Mouse (Mus musculus) limb, embryonic 15.5 days (tissue): ENCODE results near the gene Kank1. TPM values are rescaled to one million over a fixed set of nuclear protein-coding genes. Genes with fewer than 3 reads are reported as not detected.

ENCODE experiments used
- ATAC-seq: fragments of 200-750 bp; cut with Nextera tagmentation; 2 replicates; pipeline ENCODE4 v1.8.0; 2017; ENCODE audit warnings: low read depth, moderate TSS enrichment; ENCODE audit not compliant: insufficient number of reproducible peaks, low FRiP score, low TSS enrichment
- H3K27ac ChIP-seq: fragments of 300-500 bp; sonication (generic); 2 replicates; pipeline ENCODE4 v1.5.1; 2015; ENCODE audit warnings: moderate library complexity, mild to moderate bottlenecking, inconsistent platforms
- H3K27me3 ChIP-seq: fragments of 300-500 bp; sonication (generic); 2 replicates; pipeline ENCODE4 v1.6.1; 2015; ENCODE audit warnings: inconsistent platforms
- H3K36me3 ChIP-seq: fragments of 300-500 bp; sonication (generic); 2 replicates; pipeline ENCODE4 v1.6.1; 2015; ENCODE audit warnings: inconsistent platforms
- H3K4me1 ChIP-seq: fragments of 300-500 bp; sonication (generic); 2 replicates; pipeline ENCODE4 v1.6.1; 2015; ENCODE audit warnings: inconsistent platforms
- H3K4me2 ChIP-seq: fragments of 300-500 bp; sonication (generic); 2 replicates; pipeline ENCODE4 v1.6.1; 2015; ENCODE audit warnings: mild to moderate bottlenecking, inconsistent platforms
- H3K4me3 ChIP-seq: fragments of 300-500 bp; sonication (generic); 2 replicates; pipeline ENCODE4 v1.5.1; 2015; ENCODE audit warnings: mild to moderate bottlenecking, inconsistent platforms
- H3K9ac ChIP-seq: fragments of 300-500 bp; sonication (generic); 2 replicates; pipeline ENCODE4 v1.6.1; 2015; ENCODE audit warnings: inconsistent platforms
- H3K9me3 ChIP-seq: fragments of 300-500 bp; sonication (generic); 2 replicates; pipeline ENCODE4 v1.6.1; 2016; ENCODE audit warnings: inconsistent platforms
- WGBS: fragments of 180-500 bp; shearing (Covaris S2); methylation state at CpG from one replicate; pipeline ENCODE4 v1.1.7; 2015; 5-methylcytosine and 5-hydroxymethylcytosine counted together
- polyA plus RNA-seq: library from polyadenylated mRNA; unstranded; fragments of >200 nt; fragmentation: Nextera tagmentation; extraction: Ambion mirVana; gene quantifications from 2 replicates; pipeline ENCODE4 v1.2.1, GENCODE M21; 2015

Kank1 gene
- 43.3 and 44.2 TPM in 2 replicates for polyA plus RNA-seq

DNA sequence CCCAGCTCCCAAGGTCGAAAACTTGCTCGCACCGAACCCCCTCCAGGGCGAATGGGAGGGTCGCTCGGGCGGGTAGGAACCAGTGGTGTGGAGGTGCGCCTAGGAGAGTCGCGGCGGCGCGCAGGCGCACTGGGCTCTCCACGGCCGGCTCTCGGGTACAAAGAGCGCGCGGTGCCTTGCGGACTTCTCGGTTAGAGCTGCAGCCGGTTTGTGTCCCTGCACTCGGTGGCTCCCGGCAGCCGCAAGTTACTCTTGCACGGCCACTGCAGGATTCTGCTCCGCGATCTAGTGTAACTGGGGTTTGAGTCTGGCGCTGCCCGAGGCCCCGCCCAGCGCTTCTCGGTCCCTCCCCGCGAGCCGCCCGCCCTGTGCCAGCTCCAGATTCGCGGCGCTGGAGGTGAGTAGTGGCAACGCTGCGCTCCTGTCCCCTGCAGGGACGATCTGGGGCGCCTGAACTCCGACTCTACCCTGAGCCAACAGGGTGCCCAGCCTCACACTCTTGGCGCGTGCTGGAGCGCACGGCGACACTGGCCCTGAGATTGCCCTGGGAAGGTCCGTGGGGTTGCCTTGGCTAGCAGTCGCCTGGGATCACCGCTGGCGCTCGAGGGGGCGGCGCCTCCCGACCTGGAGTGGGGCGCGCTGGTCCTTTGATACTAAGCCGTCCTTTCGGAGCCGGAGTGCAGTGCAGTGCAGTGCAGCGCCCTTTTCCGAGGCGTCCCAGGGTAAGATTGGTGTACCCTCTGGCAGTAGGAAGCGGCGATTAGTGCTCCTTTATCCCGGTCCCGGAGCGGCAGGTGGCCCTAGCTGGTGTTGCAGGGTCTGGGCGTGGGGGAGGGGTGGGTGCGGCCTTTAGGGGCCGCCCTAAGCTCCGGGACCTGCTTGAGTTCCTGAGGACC is at the start of gene Kank1:
TSS of gene Kank1 (plus strand) at position 380 of the 896 bp plus-strand sequence.
- 1% methylated on average over 75 of the region's 76 CpGs for WGBS
- H3K27ac ChIP-seq, result peak within 1 kb of the TSS; percentile 43; the same call in 1 of the 2 replicates

DNA sequence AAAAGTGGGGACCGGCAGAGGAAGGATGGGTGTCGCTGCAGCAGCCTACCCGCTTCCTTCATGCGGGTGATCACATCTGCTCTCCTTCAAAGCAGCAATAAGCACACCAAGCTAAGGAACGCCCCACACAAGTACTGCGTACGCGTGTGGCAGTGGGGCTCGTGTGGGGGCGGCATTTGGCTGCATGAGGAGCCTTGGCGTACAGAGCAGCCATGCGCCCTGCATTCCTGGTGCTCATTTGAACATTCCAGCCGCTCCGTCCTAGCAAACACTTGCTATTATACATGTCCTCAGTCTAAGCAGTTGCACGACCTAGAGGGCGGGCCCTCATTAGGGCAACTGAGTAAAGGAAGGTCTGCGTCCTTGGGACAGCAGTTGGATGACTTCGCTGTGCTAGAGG is 49.1 kb upstream of the Kank1 start:
- WGBS, result 56% methylated on average over 18 of the region's 18 CpGs
- Histone ChIP-seq H3K4me3 (no peak overlapping the region), H3K27ac (peak overlapping the region; percentile 65; the same call in 1 of the 2 replicates), H3K9me3 (no peaks in the 10 kb centered on the region), H3K27me3 (no peaks in the 10 kb centered on the region), H3K4me2 (peak overlapping the region; percentile 19; the same call in 1 of the 2 replicates), H3K36me3 (no peaks in the 10 kb centered on the region), H3K4me1 (peaks cover 20% of the 10 kb centered on the region), H3K9ac (no peak overlapping the region)
- ATAC-seq, result peak; percentile 12; the same call in 1 of the 2 replicates

More for the DNA sequence above, at the start of gene Kank1:
- Histone ChIP-seq H3K4me1 (peaks cover 18% of the 10 kb centered on the region; the same call in 1 of the 2 replicates), H3K9me3 (no peaks in the 10 kb centered on the region), H3K4me2 (peak within 1 kb of the TSS; percentile 100), H3K9ac (peak within 1 kb of the TSS; percentile 55), H3K4me3 (peak within 1 kb of the TSS; percentile 68), H3K36me3 (no peaks in the 10 kb centered on the region), H3K27me3 (peaks cover 24% of the 10 kb centered on the region)
- peak; percentile 78 for ATAC-seq

DNA sequence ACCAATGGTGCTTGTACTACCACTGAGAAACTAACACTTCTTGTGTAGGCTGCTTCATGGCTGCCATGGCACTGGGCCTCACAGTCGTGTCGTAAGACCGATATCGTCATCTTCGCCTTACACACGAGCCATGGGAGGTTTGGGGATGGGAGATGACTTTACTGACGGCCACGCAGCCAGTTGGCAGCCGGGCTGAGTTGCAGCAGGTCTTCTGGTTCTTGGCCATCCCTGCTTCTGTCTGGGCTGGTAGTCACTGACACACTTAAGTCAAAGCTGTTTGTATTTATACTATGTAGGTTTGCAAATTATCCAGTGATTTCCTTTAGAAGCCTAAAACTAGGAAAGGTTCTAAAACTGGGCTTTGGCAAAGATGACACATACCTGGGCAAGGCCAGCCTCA is 43.0 kb upstream of the Kank1 start:
- no peak for ATAC-seq
- Histone ChIP-seq H3K9ac (no peak overlapping the region), H3K4me3 (no peak overlapping the region), H3K4me2 (no peak overlapping the region), H3K27ac (no peak overlapping the region), H3K27me3 (no peaks in the 10 kb centered on the region), H3K9me3 (no peaks in the 10 kb centered on the region), H3K36me3 (no peaks in the 10 kb centered on the region), H3K4me1 (no peaks in the 10 kb centered on the region)
- 97% methylated on average over 9 of the region's 9 CpGs for WGBS

DNA sequence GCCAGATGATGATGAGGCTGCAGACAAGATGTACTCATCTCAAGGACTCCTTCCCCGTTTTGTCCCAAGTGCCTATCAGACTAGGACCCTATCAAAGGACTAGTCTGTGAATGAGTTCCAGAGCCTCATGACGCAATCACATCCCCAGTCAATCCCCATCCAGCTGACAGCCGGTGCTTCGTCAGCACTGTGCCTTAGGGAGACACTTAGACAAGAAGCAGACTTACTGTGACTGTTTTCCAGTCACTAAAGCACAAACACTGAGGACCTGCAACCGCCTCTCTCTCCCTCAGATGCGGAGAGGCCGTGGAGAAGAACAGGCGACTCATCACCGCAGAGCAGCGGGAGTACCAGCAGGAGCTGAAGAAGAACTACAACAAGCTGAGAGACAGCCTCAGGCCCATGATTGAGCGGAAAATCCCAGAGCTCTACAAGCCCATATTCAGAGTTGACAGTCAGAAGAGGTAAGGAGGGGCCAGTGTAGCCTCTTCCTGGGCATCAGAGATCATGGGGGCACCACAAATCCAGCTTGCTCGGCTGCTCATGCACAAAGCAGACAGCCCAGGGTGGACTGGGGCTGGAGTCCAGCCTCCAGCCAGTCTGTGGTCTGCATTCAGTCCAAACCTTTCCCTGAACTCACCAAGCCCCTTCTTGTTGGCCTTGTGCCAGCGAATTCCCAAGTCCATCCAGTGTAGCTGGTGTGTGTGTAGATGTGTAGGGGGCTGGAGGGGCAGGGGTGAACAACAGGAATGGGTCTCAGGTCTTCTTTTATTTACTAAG is 36.5 kb upstream of the Kank1 start:
- Histone ChIP-seq H3K4me3 (no peak overlapping the region), H3K4me2 (no peak overlapping the region), H3K4me1 (peaks cover 8% of the 10 kb centered on the region), H3K9ac (no peak overlapping the region), H3K27me3 (no peaks in the 10 kb centered on the region), H3K9me3 (no peaks in the 10 kb centered on the region), H3K27ac (0 out of 2 replicates have a peak overlapping the region, but pooled peaks have one; percentile 4), H3K36me3 (no peaks in the 10 kb centered on the region)
- 72% methylated on average over 13 of the region's 13 CpGs for WGBS
- no peak for ATAC-seq

DNA sequence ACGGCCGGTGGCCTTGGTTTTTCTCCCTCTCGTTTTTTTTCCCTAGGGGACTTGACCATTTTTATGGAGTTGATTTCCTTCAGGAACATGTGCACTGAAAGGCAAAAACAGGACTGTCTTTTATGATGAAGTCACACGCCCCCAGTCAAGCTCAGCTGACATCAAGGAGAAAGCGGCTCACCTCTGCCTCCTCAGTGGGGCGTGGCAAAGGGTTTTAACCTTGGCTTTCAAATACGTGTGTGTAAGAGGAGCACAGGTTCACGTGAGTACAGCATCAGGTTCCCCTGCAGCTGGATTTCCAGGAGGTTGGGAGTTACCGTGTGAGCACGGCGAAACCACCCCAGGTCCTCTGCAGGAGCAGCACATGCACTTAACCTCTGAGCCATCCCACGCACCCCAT is 33.7 kb upstream of the Kank1 start:
- Histone ChIP-seq H3K9me3 (no peaks in the 10 kb centered on the region), H3K4me3 (no peak overlapping the region), H3K4me2 (no peak overlapping the region), H3K9ac (no peak overlapping the region), H3K36me3 (no peaks in the 10 kb centered on the region), H3K27me3 (no peaks in the 10 kb centered on the region), H3K27ac (no peak overlapping the region), H3K4me1 (peaks cover 17% of the 10 kb centered on the region)
- 63% methylated on average over 12 of the region's 12 CpGs for WGBS
- ATAC-seq, result no peak

DNA sequence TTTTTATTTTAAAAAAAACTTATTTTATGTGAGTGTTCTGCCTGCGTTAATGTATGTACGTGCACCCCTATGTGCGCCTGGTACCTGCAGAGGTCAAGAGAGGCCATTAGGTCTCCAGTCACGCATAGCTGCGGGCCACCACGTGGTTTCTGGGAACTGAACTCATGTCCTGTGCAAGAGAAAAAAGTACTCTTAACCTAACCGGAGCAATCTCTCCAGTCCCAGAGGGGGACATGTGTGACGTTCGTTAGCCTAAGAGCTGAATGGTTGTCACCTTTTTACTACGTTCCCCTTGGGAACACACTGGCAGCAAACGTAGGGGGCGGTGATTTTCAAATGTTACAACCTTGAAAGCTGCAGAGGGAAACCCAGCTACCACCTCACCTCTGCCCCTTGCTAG is 29.8 kb upstream of the Kank1 start:
- Histone ChIP-seq H3K27ac (no peak overlapping the region), H3K27me3 (0 out of 2 replicates have a peak, but pooled peaks cover 3% of the 10 kb centered on the region), H3K36me3 (no peaks in the 10 kb centered on the region), H3K4me1 (peaks cover 17% of the 10 kb centered on the region), H3K9ac (no peak overlapping the region), H3K4me3 (no peak overlapping the region), H3K9me3 (no peaks in the 10 kb centered on the region), H3K4me2 (no peak overlapping the region)
- WGBS, result 51% methylated on average over 12 of the region's 12 CpGs
- no peak for ATAC-seq

DNA sequence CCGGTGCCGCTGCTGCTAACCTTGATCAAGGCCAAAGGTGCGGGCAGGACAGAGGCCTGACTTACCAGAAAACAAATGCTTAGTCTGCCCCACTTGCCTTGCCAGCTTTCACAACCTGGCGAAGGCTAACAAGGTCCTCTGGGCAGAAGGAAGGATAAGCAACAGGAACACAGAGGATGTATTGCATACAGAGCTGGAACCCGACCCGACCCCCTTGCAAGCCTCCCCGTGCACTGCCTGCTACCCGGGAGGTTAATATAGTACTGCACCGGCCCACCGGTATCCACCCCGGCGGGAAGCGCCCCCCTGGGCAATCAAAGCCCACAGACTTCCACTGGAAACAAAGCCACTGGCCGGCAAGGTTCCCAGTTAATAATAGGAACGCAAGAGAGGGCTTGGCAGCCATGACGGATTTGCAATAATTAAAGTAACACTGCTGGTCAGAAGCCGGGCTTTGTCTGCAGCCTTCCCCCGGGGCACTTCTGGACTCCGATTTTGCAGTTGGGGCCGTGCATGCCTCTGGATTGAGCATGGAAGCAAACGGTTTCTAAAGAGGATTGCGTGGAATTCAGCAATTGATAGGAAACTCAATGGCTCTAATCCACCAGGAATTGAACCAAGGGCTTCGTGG is 28.9 kb upstream of the Kank1 start:
- Histone ChIP-seq H3K4me2 (peak overlapping the region; percentile 25; the same call in 1 of the 2 replicates), H3K36me3 (no peaks in the 10 kb centered on the region), H3K4me3 (no peak overlapping the region), H3K4me1 (peaks cover 17% of the 10 kb centered on the region), H3K9ac (no peak overlapping the region), H3K27me3 (0 out of 2 replicates have a peak, but pooled peaks cover 3% of the 10 kb centered on the region), H3K9me3 (no peaks in the 10 kb centered on the region), H3K27ac (no peak overlapping the region)
- no peak for ATAC-seq
- WGBS, result 16% methylated on average over 23 of the region's 23 CpGs

DNA sequence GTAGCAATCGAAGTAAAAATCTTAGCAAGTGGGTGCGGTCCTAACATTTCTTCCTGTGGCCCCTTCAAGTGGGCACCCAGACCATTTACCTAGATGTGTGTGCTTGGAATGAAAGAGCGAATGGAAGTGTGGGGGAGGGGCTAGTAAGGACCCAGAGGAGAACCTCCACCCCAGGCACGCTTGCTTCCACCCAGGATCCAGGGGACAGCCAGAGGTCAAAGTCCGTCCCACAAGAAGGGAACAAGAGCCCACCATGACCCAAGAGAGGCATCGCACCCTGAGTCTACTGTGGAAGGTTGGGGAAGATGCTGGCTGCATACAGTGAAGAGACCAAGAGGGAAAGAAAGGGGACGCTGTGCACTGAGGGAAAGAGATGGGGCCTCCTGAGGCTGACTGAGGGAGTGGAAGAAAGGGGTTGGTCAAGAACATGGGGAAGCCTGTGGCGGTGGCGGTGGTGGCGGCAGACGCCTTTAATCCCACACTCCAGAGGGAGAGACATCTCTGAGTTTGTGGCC is 28.1 kb upstream of the Kank1 start:
- ATAC-seq, result no peak
- Histone ChIP-seq H3K4me3 (no peak overlapping the region), H3K4me1 (peaks cover 17% of the 10 kb centered on the region), H3K9ac (no peak overlapping the region), H3K27ac (no peak overlapping the region), H3K4me2 (no peak overlapping the region), H3K36me3 (no peaks in the 10 kb centered on the region), H3K27me3 (0 out of 2 replicates have a peak, but pooled peaks cover 3% of the 10 kb centered on the region), H3K9me3 (no peaks in the 10 kb centered on the region)
- WGBS, result 87% methylated on average over 11 of the region's 11 CpGs

DNA sequence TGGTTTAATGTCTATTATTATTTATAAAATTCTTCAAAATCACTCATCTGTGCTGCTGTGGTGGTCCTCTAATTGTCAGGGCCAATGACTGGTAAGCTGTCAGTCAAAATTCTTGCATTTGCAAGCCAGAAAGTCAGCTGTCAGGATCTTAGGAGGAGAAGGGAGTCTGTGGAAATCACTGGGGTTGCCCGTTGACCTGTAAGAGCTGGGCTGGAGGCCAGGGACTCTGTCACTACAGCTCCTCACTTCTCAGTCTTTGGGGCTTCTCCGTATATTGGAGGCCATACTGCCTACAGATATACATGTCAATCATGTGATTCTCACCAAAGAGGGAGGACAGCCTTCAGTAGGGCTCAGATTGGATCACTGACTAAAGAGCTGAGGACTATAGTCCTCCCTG is 16.2 kb upstream of the Kank1 start:
- H3K4me3 ChIP-seq, result no peak overlapping the region
- H3K27ac ChIP-seq, result no peak overlapping the region
- no peaks in the 10 kb centered on the region for H3K27me3 ChIP-seq
- no peak overlapping the region for H3K9ac ChIP-seq
- H3K4me2 ChIP-seq, result no peak overlapping the region
- no peak for ATAC-seq
- WGBS, result 71% methylated on average over 2 of the region's 2 CpGs
- no peaks in the 10 kb centered on the region for H3K4me1 ChIP-seq
- H3K36me3 ChIP-seq, result no peaks in the 10 kb centered on the region
- no peaks in the 10 kb centered on the region for H3K9me3 ChIP-seq

DNA sequence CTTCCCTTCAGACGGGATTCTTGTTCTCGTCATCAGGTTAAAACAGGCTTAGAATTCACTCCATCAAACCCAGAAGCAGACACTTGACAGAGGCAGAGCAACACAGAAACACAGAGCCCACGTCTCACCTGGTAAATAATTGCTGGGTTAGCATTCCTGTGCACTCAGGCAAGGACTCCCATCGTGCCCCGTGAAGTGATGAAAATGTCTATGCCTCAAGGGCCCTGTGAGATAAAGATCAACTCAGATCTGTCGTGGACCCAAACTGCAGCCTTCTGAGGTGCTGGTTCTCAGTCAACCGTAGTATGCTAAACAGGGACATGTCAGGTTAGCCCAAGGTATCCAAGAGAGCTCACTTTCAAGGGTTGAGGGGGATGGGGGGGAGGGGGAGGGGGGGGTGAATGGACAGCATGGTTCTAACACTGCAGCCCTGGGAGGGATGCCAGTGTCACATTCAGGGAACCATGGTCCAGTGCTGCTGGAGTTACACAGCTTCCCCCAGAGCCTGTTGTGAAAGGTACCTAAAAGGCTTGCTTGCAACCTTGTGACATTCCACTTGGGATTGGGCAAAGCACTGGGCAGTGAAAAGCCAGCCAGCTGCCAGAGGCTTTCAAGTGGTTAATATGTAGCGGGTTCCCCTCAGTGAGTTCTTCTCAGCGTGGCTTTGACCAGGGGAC is 14.7 kb upstream of the Kank1 start:
- Histone ChIP-seq H3K27ac (no peak overlapping the region), H3K27me3 (no peaks in the 10 kb centered on the region), H3K4me1 (no peaks in the 10 kb centered on the region), H3K4me2 (no peak overlapping the region), H3K9ac (no peak overlapping the region), H3K9me3 (no peaks in the 10 kb centered on the region), H3K36me3 (no peaks in the 10 kb centered on the region), H3K4me3 (no peak overlapping the region)
- ATAC-seq, result no peak
- WGBS, result 59% methylated on average over 9 of the region's 9 CpGs
